Mouse (Mus musculus) T-helper 2 cell (primary cell): ENCODE results near the gene Arfgef2.

Experiments used
- in situ Hi-C: fragments of 300-600 bp; cut with MboI, MseI; formaldehyde crosslinking; loops from one replicate; pipeline ENCODE4 v1.15.1; 2025; ENCODE audit warnings: high pct_unique_total_duplicates

Arfgef2 gene

DNA sequence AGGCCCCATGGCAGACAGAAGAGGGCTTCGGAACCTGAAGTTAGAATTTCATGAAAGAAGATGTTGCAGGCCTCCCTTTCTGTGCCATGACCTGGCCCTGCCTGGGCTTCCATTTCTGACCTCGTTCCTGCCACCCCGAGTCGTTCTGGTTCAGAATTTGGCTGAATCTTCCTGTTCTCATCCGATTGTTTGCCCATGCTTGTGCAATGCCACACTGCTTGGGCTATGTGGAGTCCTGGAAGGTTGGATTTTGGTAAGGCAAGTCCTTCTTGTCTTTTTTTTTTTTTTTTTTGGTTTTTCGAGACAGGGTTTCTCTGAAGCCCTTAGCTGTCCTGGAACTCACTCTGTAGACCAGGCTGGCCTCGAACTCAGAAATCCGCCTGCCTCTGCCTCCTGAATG, 50.4 kb downstream of the Arfgef2 start:
- in situ Hi-C loops: no loop called here

GRCm38 (mm10) chr2:166856366-166856765, 51.0 kb downstream of the Arfgef2 start:
- in situ Hi-C loops: no loop called here

DNA sequence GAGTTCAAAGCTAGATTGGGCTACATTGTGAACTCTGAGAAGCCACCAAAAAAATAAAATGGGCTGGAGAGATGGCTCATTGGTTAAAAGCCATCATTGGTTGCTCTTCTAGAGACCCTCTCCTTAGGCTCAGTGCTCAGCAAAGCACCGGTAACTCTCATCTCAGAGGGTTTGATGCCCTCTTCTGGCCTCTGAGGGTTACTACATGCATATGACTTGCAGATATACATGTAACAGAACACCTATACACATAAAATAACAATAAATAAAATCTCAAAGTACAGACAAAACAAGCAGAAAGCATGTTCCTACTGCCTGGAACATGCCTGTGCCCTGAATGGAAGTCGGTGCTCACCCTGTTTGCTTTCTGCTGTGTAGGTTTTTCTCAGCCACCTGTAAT, 51.7 kb downstream of the Arfgef2 start:
- in situ Hi-C loops: no loop called here

GRCm38 (mm10) chr2:166859214-166859613, 53.8 kb downstream of the Arfgef2 start:
- in situ Hi-C loops: no loop called here

- in situ Hi-C loops: no loop called here
Observed at GRCm38 (mm10) chr2:166862505-166862904, 57.1 kb downstream of the Arfgef2 start.

- in situ Hi-C loops: no loop called here
Observed at GRCm38 (mm10) chr2:166865476-166865875, 60.1 kb downstream of the Arfgef2 start.

- in situ Hi-C loops: no loop called here
Observed at GRCm38 (mm10) chr2:166870271-166870865, 65.0 kb downstream of the Arfgef2 start.

GRCm38 (mm10) chr2:166870899-166871298, 65.5 kb downstream of the Arfgef2 start:
- in situ Hi-C loops: no loop called here

DNA sequence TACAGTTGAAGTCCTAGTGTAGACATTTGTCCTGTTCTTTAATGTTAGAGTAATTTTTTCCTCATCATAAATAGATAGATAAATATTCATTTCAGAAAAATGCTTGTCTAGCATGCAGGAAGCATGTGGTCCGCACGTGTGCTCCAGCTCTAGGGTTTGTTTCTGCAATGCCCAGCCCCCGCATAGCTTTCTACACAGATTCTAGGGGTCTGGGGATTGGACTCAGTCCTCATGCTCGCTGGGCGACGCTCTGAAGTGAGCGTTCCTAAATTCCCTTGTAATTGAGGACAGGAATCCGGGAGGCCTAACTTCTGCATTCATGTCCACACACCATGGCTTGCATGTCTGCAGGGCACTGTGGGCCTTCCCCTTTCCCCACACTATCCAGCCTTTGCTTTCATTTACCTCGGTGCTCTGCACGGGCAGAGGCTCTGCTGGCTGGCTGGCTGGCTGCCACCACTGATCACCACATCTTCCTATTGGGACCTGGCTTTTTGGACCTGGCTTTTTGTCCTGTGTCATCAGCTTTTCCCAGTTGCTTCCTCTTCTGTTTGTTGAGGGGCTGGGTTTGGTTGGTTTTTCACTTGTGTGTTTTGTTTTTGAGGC, 69.4 kb downstream of the Arfgef2 start:
- in situ Hi-C loops: no loop called here

DNA sequence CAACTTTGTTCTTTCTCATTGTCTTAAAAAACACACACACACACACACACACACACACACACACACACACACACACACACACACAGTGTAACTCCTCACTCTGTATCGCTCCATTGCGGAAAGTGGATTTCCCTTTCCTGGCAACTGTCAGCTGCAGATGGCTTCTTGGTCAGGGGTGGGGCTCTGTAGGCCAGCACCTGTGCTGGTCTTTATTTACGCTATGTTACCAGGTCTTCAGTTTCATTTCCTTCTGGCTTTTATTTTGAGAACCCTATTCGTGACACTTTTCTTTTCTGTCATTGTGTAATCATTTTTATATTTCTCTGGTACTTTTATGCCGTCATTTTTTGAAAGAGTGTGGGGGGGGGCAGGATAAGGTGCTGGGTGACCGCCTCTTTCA, 70.2 kb downstream of the Arfgef2 start:
- in situ Hi-C loops: no loop called here

GRCm38 (mm10) chr2:166876331-166876730, 70.9 kb downstream of the Arfgef2 start:
- in situ Hi-C loops: no loop called here

DNA sequence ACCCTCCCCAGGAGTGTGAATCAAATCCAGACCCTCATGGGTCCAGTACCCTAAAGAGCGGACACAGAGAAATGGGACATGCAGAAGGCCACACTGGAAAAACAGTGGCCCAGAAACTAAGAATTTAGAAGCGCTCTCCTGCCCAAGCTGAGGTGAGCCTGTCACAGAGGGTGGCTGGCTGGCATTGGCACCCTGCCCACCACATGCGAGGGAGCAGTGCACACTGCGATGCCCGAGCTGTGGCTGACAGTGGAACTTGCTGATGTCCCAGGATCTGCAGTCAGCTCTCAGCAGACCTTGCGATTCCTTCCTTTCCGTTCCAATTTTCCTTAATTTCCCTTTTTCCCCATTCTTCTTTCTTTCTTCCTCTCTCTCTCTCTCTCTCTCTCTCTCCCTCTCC, 79.7 kb downstream of the Arfgef2 start:
- in situ Hi-C loops: no loop called here

- in situ Hi-C loops: no loop called here
Observed at GRCm38 (mm10) chr2:166885619-166886018, 80.2 kb downstream of the Arfgef2 start.

DNA sequence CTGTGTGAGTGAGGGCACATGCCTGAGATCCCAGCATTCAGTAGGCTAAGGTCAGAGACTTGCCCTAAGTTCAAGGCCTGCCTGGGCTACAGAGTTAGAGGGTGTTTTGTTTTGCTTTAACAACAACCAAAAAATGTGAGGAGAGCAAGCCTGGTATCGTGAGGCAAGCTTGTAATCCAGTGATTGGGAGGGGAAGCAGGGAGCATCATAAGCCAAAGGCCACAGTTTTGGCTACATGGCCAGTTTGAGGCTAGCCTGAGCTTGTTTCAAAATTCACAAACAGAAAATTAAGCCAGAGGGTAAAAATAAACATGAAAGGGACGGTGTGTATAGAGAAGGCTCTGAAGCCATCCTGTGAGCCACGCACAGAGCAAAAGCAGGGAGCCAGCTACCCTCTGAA, 80.8 kb downstream of the Arfgef2 start:
- in situ Hi-C loops: no loop called here

GRCm38 (mm10) chr2:166887816-166888215, 82.4 kb downstream of the Arfgef2 start:
- in situ Hi-C loops: no loop called here

DNA sequence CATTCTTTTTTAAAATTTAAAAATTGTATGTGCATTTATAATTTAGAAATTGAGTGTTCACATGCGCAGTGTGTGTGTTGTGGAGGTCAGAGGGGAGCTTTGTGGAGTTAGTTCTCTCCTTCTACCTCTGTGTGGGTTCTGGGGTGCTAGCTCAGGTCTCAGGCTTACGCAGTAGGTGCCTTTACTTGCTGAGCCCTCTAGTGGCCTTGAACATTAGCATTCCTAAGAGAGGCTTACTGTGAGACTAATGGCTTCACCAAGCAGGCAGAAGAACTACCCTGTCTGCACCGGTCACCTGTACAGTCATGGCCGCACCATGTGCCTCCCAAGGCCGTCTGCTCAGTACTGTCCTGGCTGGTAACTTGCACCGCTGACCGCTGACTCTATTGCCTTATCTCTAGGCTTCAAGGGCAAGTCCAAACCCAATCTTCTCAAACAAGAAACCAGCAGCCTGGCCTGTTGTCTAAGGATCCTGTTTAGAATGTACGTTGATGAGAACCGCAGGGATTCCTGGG, 86.0 kb downstream of the Arfgef2 start:
- in situ Hi-C loops: no loop called here

DNA sequence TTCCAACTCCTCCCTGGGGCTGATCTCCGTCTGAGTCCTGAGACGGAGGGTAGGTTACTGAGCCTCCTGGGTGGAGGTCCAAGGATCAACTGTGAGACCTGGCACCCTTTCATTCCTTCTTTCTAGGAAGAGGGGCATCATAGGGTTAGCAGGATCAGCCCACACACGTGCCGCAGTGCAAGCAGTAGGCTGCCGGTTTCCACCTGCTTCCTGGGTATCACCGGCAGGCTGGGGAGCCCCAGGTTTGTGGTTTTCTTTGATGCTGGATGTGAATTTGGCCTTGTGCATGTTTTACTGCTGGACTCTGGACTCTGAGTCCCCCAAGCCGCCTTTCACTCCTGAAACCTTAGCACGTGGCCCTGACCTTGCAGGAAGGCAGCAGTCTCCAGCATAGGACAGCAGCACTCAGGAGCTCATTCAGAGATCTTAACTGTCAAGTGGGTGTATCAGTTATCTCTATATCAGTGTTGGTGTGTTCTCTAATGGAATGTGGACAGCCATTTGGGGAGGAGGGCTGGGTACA, 86.8 kb downstream of the Arfgef2 start:
- in situ Hi-C loops: no loop called here

DNA sequence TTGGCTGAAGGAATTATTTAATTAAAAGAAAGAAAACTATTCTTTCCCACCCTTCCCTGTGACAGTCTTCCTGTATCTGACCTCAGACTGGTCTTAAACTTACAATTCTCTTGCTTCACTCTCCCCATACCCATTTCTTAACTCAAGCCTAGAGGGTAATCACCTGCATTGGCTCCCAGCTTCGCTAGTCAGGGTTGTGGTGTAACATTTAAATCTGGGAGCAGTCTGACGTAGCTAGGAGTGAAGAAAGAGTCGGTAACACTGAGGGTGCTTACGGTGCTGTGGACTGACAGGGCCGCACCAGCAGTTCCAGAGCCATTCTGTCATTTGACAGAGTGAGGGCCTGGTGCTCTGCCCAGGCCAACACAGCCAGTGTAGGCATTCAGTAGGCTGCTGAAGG, 87.6 kb downstream of the Arfgef2 start:
- in situ Hi-C loops: no loop called here

- in situ Hi-C loops: no loop called here
Observed at GRCm38 (mm10) chr2:166896368-166896767, 91.0 kb downstream of the Arfgef2 start.

DNA sequence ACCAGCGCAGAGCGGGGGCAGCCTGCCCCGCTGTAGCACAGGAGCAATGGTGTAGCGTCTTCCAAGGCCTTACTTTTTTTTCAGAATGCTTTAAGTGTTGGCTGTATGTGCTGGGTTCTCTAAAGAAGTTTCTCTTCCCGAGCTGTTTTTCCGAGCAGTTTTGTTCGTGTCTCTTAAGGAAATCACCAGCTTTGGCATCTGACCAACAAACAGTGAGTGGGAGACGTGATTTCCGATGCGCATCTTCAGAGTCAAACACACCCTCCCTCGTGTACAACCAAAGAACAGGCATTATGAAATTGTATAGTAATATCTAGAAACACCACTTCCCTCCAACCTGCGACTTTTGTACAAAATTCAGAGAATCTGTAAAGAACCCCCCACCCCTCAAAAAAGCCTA, 91.6 kb downstream of the Arfgef2 start:
- in situ Hi-C loops: no loop called here

- in situ Hi-C loops: no loop called here
Observed at GRCm38 (mm10) chr2:166899161-166899560, 93.8 kb downstream of the Arfgef2 start.

DNA sequence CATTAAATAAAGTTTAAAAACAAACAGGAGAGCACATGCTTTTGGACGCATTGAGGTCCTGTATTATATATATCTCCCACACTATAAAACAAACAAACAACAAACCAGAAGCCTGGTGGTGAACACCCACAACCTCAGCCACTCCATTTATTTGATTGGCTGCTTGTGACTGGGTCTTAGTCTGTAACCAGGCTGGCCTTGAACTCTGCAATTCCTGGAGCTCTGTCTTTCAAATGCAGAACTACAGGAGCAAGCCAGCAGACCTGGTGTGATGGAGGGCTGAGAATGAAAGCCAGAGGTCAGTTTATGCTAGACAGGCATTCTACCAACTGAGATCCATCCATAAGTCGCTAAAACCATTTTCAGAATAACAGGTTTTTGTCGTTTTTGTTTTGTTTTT, 94.4 kb downstream of the Arfgef2 start:
- in situ Hi-C loops: no loop called here

- in situ Hi-C loops: no loop called here
Observed at GRCm38 (mm10) chr2:166900792-166901505, 95.6 kb downstream of the Arfgef2 start.
